Mouse (Mus musculus) left cerebral cortex, postnatal 36 days (tissue): Measurements from ENCODE around the gene Gosr2. TPM values are rescaled to one million over a fixed set of nuclear protein-coding genes. Genes with fewer than 3 reads are reported as not detected.

Experiments
- DNase-seq, 2 experiments: peaks; one replicate each; pipeline ENCODE4 v3.0.0; 2021 to 2022; ENCODE audit warnings: low spot score in 2 of 2, mixed read lengths in 1 of 2
- intact Hi-C: fragments of 180-260 bp; cut with DNase I; formaldehyde crosslinking; loops from one replicate; pipeline ENCODE4 v1.15.1; 2025
- total RNA-seq, 2 experiments: library from RNA; stranded (reverse); gene quantifications; 2 replicates each; pipeline ENCODE4 v1.2.3; 2021

Gene Gosr2
- total RNA-seq, result 10 to 100 TPM; 64.0 to 70.3 TPM

GRCm38 (mm10) chr11:103697565-103698176 lies at the start of gene Gosr2:
TSS of gene Gosr2 (minus strand) at chr11:103697898.
- intact Hi-C loops, result no loop called here
- peak; percentile 93 to 95 for DNase-seq

GRCm38 (mm10) chr11:103735046-103735781 lies 37.5 kb upstream of the Gosr2 start:
- DNase-seq, result no peak
- intact Hi-C loops, result no loop called here

DNA sequence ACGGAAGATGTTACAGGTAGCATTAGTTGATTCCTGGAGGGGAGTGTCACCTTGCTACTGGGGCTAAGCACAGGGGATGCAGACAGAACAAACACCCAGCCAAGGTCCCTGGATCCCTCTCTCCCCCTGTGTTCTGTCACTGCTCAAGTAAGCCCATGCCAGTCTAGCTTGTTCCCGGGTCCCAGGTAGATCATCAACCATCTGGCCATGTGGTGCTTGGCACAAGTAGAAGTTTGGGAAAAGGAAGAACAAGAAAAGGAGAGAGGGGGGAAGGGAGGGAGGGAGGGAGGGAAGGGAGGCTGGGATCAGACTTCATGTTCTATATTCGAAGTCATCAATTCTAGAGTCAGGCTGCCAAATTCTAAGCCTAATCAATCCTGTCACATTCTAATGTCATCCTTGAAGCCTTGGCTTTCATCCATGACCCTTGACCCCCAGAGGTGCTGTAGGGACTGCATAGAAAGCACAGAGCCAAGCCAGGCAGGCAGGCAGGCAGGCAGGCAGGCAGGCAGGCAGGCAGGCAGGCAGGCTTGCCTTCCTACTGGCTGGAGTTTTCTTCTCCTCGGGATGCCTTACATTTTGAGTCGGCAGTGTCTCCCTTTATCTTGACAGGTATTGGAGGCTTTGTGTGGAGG lies 36.8 kb upstream of the Gosr2 start:
- no peak for DNase-seq
- intact Hi-C loops, result no loop called here

DNA sequence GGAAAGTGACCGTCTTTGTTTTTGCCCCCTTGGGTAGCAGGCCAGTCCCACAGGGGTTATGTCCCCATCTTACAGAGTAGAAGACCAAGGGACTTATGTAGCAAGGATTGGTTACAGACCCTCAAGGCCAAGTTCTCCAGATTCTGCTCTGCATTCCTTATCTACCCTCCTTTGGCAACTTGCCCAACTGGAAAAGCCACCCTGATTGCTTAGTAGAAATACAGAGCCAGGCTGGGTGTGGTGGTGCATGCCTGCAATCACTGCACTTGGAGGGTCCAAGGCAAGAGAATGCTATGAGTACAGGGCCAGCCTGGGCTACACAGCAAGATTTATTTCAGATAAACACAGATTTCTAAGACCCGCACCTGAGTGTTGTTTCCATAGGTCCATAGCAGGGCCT lies 36.3 kb upstream of the Gosr2 start:
- no peak for DNase-seq
- intact Hi-C loops, result no loop called here

DNA sequence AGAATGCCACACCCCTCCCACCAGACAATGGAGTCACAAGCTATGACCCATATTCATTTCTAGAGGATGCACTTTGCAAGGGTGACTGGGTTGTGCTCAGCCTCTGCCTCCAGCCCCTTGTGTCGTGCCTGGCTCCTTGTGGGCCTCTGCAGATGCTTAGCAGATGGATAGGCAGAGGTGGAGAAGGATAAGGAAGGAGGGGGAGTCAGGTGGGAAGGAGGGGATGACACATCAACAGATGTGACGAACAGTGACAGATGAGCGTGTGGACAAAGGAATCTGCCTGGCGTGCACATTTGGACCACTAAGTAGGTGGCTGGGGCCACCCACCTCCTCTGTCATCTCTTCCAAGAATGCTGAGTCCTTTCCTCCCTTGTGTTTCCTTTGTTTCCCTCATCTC lies 35.4 kb upstream of the Gosr2 start:
- DNase-seq, result peak; percentile 32 to 39
- intact Hi-C loops, result no loop called here

- intact Hi-C loops, result no loop called here
- no peak for DNase-seq
Observed at GRCm38 (mm10) chr11:103732306-103732705, 34.6 kb upstream of the Gosr2 start.

DNA sequence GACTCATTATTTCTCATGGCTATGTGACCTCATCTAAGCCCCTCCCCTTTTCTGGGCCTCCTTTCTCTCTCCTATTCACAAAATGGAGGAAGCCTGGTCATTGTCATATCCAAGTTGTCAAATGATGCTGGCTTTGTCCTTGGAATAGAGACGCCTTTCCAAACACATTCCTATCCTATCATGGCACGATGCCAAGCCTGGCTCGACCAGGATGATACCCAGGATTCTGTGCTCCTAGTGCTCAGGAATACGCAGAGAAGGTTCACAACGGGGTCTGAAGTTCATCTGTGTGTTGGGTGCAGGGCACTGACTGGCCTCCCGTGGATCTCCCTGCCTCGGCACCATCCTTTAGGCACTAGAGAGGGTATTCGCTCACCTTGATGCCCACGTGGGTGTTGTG lies 33.9 kb upstream of the Gosr2 start:
- intact Hi-C loops, result no loop called here
- DNase-seq, result no peak

GRCm38 (mm10) chr11:103729282-103729985 lies 31.7 kb upstream of the Gosr2 start:
- intact Hi-C loops, result no loop called here
- DNase-seq, result no peak

DNA sequence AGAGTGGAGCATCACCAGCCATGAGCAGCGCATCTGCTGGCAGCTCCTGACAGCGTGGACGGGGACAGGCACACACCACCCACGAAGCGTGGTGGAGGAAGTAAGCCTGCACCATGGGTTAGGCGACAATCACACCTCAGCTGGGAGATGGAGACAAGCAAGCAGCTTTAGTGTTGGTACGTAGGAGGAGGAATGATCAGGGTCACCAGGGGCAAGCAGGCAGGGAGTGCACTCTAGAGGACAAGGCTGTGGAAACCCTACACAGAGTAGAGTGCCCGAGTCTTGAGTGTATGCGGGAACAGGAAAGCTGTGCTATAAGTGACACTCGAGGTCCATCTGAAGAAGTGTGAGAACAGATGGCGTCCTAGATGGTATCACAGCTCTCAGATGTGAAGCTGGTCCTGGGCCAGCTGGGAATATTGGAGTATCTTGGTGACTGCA lies 26.7 kb upstream of the Gosr2 start:
- intact Hi-C loops, result no loop called here
- DNase-seq, result peak; percentile 52 to 57

DNA sequence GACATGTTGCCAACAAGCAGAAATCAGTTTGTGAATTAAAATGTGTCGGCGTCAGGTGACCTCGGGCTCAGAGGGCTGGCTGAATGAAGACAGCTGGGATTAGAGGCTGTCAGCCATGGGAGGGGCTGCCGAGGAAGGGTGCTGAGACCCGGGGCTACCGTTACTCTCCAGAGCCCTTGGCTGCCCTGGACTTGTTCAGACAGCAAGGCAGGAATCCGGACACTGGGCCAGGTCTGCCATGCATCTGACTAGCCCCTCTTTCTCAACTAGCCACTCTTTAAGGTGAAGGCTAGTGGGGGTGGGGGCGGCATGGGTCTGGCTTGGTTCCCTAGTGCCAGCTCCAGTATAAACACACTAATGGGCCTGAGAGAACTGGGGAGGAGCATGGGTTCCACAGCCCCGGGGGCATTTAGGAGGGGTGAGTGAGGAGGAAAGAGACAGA lies 24.4 kb upstream of the Gosr2 start:
- intact Hi-C loops, result no loop called here
- no peak for DNase-seq

DNA sequence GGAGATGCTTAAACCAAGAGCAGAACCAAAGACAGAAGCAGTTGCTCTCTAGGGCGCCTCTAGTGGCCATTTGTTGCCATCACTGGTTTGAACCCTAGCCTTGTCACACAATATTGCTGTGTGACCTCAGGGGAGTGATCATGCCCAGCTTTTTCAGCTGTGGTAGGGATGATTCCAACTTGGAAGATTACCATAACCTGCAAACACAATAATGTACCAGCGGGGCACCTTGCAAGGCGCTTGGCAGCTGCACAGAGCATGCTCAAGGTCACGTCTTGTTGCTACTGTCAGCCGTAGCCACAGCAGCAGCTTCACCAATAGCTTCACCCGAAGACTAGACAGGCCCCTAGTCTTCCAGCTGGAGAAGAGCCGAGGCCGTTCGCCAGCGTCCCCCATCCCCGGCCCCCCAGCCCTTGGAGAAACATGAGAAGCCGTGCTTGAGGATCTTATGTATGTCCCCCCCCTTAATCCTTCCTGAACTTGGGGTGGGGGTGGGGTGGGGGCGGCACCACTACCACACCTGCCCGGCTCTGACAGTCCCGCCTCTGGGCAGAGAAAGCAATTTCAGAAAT lies 23.9 kb upstream of the Gosr2 start:
- DNase-seq, result no peak
- intact Hi-C loops, result no loop called here

DNA sequence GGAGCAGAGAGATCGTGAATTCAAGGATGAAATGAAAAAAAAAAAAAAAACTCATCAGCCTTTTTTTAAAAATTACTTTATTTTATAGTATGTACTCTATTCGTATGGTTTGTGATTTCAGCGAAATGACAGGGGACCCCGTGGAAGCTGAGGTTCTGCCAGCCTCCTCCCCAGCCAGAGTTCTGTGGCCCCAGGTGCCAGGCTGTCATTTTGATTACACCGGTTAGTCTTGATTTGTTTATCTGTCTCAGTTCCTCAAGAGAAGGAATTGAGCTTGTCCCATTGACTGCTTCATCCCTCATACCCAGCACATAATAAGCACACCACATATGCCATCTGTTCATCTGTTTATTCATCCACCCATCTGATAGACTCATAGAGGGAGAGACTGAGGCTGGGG lies 21.7 kb upstream of the Gosr2 start:
- intact Hi-C loops, result no loop called here
- DNase-seq, result no peak

GRCm38 (mm10) chr11:103716971-103717370 lies 19.3 kb upstream of the Gosr2 start:
- DNase-seq, result no peak
- intact Hi-C loops, result no loop called here

DNA sequence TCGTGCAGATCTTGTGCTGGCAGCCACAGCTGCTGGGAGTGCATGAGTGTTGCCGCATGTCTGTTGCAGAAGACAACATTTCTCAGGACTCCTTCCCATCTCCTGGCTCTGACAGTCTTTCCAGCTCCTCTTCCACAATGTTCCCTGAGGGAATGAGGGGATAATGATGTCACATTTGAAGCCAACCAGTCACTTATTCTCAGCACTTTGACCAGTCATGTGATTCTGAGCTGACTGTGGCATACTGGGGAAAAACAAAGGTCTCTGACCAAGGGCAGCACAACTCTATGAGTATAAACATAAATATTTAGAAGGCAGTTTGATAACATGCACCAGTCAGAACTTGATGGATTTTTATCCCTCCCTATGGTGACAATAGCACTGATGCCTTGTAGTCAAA lies 16.4 kb upstream of the Gosr2 start:
- intact Hi-C loops, result no loop called here
- no peak for DNase-seq

DNA sequence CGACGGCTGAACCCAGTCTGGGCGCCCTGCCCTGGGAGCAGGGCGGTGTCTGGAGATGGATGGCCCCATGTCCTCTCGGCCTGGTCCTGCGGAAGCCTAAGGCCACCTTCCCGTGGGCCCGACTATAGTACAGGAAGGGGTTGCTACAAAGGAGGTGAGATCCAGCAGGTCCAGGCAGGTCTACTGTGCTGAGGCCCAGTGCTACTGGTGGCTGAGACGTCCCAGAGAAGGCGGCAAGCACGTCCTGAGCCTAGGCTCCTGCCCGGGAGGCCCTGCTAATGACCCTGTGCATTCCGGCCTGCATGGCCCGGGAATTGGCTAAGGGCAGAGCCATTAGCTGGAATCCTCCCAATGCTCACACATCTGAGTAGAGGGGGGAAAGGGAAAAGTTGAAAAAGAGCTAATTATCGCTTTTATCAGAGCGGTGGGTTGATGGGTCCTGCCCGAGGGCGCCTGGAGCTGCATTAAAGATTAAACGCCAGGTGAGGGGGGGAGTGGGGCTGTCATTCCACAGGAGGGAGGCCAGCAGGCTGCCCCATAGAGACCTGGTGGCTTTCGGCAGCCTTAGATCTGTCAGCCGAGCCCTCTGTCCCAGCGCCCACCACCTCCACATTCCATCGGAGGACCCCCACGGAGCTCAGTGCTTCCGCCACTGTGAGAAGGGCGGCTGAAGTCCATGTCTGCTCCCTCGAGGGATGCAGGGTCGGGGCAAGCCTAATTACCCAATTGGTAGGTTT lies 14.3 kb upstream of the Gosr2 start:
- intact Hi-C loops, result no loop called here

DNA sequence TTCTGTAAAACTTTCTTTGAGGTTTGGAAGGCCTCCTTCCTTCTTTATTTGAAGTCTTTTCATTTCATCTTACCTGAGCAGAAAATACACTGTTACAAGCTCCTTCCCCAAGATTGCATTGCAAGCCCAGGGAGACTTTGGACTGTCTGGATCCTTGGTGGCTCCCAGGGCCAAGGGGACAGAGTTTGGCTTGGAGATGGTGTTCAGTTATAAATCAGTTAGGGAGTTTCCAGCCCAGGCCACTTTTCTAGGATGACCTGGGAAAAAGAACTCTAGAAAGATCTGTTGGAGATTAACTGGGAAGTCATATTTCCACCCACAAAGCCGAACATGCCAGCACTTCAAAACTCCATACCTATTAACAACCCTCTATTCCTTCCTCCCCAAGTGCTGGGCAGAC lies 12.3 kb upstream of the Gosr2 start:
- DNase-seq, result no peak
- intact Hi-C loops, result no loop called here

More for the DNA sequence above, 14.3 kb upstream of the Gosr2 start:
- no peak for DNase-seq

- no peak for DNase-seq
- intact Hi-C loops, result no loop called here
Observed at GRCm38 (mm10) chr11:103707005-103707404, 9.3 kb upstream of the Gosr2 start.

DNA sequence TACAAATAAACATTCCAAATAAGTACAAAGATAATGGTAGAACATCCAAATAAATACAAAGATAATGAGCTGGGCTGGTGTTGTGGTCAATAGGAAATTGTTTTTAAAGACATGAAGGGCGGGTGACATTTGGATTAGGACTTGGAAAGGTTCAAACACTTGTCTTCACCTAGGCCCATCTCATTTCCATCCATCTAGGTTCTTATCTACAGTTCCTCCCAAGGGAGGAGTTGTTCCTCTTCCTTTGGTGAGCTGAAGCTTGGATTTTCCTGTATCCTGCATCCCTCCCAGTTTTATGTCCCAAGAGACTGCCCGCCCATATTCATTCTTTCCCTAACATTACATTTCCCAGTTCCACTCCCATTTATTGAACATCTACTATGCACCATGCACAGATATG lies 528 bp upstream of the Gosr2 start:
- intact Hi-C loops, result no loop called here
- DNase-seq, result no peak

- no peak for DNase-seq
- intact Hi-C loops, result no loop called here
Observed at GRCm38 (mm10) chr11:103696851-103697564, 690 bp downstream of the Gosr2 start.
